Mouse (Mus musculus) lung, adult 18-20 months (tissue): Measurements from ENCODE around the gene Pde4dip.

ENCODE experiments used
- DNase-seq, 2 experiments: peaks; one replicate each; pipeline ENCODE4 v3.0.0; 2022; ENCODE audit warnings: mixed read lengths in 2 of 2

The Pde4dip gene

GRCm38 (mm10) chr3:97748789-97749188, 139.7 kb downstream of the Pde4dip start:
- DNase-seq = peak; percentile 30 to 58

GRCm38 (mm10) chr3:97742841-97743240, 145.7 kb downstream of the Pde4dip start:
- no peak for DNase-seq

DNA sequence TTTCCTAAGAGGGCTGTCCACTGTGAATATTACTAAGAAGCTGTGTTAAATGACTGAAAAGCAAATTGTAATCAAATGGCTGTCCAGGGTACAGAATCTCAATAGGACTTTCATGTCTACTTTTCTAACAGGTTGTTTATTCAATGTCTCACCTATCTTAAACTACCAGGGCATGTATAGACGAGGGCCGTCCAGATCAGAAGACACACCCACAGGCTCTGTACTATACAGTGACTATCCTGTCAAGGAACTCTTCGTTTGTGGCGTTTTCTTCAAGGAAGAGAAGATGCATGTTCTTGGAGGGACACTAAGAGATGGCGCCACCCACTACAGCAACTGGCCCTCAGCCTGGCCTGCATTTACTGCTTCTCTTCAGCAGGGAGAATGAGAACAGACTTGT, 152.9 kb downstream of the Pde4dip start:
- no peak for DNase-seq

GRCm38 (mm10) chr3:97734259-97734658, 154.2 kb downstream of the Pde4dip start:
- DNase-seq = peak in 1 of 2 experiments; percentile 13

DNA sequence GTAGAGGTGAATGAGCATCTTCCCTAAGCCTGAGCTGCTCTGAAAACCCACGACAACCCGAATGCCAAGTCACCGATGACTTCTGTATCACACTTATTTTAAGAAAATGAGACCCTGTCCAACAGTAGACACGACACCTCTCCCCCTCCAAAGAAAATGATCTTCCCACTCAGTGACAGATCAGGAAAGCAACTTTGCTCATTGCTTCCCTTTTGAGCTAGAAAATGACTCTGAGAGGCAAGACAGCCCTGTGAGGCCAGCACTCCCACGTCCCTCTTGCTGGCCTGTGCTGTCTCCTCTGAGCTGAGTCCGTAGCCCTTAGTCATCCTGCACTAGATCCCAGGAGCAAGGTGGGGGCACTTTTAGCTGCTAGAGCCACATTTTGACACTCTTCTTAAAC, 155.9 kb downstream of the Pde4dip start:
- no peak for DNase-seq

DNA sequence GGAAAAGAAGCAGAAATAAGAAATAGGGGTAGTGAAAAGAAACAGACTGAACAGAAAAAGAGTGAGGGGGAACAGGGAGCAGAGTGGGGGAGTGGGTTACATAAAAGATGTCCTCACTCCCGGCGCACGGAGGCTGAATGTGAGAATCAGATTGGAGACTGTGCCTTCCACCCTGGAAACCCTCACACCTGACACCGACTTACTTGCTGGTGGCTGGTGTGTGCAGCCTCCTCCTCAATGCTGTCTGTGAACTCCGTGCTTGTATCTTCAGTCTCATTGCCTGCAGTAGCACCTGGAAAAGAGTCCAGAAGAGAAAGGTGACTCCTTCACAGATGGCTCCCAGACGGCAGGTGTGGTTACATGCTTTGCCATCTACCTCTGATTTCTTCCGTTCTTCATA, 157.9 kb downstream of the Pde4dip start:
- no peak for DNase-seq

DNA sequence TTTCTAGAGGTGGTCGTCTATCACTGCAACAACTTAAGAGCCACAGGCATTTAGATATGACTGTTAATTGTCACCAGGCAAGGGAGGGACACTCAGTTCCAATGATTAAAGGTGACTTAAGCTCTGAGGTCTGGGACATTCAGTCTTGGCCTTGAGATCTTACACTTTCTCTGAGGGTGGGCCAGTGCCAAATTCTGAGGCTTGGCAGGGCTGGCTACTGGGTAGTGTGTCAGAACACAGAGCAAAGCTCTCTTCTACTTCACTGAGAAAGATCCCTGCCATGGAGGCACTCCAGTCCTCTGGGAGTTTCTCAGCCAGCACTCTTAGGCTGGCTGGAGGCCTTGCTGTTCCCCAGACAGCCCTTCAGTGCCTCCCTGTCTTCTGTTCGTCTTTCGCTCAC, 158.4 kb downstream of the Pde4dip start:
- no peak for DNase-seq

DNA sequence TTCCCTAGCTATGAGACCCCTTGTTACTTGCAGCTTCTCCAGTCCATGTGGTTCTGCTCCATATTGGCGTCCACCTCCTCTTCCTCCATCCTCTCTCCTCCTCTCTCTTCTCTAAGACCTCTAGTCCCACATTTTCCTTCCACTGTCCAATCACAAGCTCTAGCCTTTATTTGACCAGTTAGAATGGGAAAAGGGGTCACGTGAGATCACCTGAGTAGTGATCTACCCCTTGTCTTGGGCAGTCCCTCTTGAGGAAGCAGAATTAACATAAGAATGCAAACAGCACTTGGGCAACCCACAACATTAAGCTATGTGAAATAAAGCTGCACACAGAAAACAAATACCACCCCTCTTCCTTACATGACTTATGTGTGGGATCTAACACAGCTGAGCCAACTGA, 160.7 kb downstream of the Pde4dip start:
- DNase-seq = no peak

- no peak for DNase-seq
These were observed 169.4 kb downstream of the Pde4dip start for GRCm38 (mm10) chr3:97719116-97719515.

DNA sequence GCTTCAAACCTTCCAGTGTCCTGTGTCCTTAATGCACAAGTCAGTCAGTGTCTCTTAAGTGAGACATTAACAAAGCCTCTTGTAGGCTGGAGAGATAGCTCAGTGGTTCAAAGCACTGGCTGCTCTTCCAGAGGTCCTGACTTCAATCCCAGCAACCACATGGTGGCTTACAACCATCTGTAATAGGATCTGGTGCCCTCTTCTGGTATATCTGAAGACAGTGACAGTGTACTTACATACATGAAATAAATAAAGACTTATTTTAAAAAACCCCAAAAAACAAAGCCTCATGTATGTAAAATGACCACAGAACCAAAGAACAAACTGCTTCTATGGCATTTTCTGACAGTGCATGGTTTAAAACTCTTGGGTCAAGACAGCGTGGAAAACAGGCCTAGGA, 172.6 kb downstream of the Pde4dip start:
- no peak for DNase-seq

- DNase-seq = no peak
These were observed 177.6 kb downstream of the Pde4dip start for GRCm38 (mm10) chr3:97710881-97711280.

GRCm38 (mm10) chr3:97710134-97710533, 178.4 kb downstream of the Pde4dip start:
- DNase-seq = no peak

GRCm38 (mm10) chr3:97706561-97706960, 181.9 kb downstream of the Pde4dip start:
- DNase-seq = no peak

DNA sequence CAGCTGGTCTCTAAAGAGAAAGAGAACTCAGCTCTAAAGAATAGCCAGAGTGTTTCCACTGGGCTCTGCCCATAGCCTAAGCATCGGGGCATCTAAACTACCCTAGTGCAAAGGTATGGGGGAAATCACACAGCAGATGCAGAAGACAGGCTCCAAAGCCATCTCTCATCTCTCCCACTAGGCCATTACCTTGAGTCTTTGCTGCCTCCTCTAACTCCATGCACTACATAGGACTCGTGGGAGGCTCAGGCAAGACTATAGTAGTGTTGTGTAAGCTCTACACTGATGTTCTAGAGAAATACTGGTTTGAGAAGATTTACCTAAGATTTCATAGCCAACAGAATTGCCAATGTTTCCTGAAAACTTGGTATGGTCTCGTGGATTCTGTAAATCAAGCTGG, 183.0 kb downstream of the Pde4dip start:
- no peak for DNase-seq

- DNase-seq = no peak
These were observed 185.9 kb downstream of the Pde4dip start for GRCm38 (mm10) chr3:97702448-97703080.

DNA sequence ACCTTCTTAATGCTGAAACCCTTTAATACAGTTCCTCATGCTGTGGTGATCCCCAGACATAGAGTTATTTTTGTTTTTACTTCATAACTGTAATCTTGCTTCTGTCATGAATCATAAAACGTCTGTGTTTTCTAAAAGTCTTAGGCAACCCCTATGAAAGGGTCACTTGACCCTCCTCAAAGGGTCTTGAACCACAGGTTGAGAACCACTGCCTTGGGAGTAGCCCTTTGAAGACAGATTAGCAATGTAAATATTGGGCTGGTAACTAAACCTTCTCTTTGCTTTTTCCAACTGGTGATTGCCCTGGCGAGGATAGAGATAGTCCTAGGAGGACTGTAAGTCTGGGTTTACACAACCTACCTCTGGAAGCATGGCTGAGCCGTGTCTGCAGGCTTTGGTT, 187.3 kb downstream of the Pde4dip start:
- DNase-seq = peak; percentile 14 to 43

DNA sequence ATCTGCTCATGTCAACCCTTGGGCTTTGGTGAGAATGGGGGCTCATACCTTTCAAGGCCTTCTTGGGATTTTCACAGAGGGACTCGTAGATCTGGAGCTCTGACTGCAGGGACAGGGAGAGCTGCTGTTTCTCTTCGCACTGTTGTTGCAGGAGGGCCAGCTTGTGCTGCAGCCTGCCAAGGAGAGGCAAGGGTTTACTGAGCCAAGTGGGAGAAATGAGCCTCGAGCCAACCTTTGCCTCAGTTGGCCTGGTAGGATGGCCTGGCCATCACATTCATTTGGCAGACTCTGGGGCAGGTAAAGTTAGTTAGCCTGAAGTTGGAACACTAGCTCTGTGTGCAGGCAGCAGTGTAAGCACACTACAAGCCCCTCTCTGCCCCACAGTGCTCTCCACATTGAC, 189.4 kb downstream of the Pde4dip start:
- DNase-seq = no peak

DNA sequence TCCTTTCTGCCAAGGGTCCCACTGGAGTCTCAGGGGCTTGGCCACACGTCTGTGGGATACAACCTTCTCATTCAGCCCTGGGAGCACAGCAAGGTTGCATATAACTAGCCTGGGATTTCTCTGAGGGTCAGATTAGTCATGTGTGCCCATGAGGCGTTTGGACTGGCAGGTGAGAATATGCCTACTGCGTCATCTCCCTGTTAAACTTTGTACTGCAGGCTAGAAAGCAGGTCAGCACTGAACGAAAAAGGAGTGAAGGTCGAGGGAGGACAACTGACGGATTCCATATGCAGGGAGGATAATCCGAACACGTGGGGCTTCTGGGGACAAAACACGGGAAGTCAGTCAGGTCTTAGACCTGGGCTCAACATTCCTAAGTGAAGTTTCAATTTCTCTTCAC, 191.2 kb downstream of the Pde4dip start:
- no peak for DNase-seq

DNA sequence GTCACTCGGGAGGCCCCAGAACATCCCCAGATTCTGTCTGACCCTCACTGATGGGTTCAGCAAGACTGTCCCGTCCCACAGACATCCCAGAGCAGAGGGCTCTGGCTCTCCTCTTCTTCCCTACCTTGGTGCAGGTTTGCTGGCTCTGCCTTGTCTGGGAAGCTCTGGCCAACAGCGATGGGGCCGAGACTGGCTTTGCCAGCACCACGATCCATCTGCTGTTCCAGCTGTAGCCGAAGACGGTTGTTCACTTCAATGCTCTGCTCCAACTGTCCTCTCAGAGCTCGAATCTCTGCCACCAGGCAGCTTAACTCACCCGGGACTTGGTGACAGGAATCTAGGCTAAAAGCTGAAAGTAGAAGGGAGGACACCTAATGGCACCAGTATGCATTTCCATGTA, 191.6 kb downstream of the Pde4dip start:
- no peak for DNase-seq

DNA sequence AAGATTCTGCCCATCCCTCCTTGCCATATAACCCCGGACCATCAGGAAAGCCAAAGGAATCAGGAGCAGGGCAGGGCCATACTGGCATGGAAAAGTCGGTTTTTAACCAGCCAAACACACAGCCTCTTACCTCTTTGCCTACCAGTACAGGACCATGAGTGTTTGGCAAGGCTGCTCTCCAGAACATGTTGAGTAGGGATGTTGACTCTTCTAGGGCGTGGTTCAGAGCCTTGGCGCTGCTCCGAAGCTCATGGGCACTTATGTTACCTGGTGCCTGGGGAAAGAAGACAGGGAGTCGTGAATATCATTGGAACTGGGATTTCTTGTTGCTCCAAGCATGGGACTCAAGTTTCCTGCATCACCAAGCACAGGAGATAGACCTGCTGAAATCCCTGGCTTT, 194.7 kb downstream of the Pde4dip start:
- peak; percentile 66 to 75 for DNase-seq

GRCm38 (mm10) chr3:97691443-97692017, 197.0 kb downstream of the Pde4dip start:
- DNase-seq = no peak

DNA sequence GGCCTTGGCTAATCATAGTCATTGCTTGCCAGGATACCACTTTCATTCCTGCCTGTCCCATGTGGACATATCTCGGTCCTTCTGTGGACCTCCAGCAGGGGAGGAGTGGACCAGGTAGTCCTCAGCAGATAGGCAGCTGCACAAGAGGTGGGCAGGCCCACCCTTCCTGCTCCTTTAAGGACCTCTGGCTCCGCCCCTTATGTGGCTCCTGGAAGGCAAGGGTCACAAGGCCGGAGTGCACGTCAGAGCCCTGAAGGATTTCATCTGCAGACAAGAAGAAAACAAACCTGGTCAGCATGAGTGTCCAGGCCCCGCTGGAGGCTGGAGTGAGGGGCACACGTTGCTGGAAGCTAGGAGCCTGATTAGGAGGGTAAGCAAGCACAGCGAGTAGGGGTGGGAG, 197.9 kb downstream of the Pde4dip start:
- DNase-seq = peak; percentile 18 to 52

DNA sequence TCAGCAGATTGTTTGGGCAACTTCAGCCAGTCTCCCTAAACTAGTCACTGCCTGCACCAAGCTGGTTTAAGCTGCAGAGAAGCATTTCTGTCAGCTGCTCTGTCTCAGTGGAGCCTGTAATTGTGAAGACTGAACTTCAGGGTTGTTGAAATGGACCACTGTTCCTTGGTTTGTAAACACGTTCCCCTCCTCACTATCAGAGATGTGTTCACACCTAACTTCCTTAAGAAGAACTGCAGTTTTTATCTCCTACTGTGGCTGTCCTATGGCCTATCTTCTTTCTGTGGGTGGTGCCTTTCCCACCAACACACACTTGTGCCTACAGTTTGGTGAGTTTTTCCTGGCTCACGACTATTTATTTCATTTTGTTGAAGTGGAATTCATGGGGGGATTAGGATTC, 199.2 kb downstream of the Pde4dip start:
- DNase-seq = no peak

DNA sequence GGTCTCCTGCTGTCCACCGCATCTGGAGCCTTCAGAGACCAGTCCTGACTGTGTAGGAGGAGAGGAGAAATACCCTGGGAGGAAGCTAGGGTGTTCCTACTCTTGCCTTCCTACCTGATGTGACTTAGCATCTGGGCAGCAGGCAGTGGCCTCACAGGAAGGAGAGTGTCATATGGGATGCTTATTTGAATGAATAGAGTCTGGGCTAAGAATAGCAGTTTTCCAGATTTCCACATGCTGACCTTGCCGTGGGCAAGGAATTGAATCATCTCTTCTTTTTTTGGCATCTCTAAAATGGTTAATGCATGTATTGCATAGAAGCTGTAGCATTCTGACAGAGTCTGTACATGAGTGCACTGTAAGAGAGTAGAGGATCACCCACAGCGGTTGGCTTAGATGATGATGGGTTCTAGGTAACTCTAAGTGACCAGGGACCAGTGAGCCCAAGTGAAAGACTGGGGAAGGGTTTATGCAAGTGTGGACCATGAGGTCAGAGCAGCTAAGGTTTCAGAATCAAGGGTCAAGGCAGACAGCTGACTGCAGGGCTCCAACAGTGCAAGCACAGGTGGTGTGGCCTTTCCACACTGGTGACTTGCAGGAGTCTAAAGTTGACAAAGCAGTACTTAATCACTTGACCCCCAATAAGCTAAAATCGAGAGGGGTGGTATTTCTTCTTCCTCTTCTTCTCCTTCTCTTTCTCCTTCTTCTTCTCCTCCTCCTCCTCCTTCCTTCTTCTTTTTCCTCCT, 202.0 kb downstream of the Pde4dip start:
- DNase-seq = no peak
